Mouse (Mus musculus) megakaryocyte-erythroid progenitor cell, adult 5-6 weeks (primary cell): ENCODE data around the gene Adar. TPM values are rescaled to one million over a fixed set of nuclear protein-coding genes. Genes with fewer than 3 reads are reported as not detected.

Experiments
- ATAC-seq: replicated peaks from 2 replicates; pipeline ENCODE4 v1.8.0; 2016; ENCODE audit warnings: mild to moderate bottlenecking, inconsistent platforms; ENCODE audit not compliant: severe bottlenecking, poor library complexity, low FRiP score, low TSS enrichment
- total RNA-seq, 2 experiments: library from RNA; stranded (forward) in 1 of 2; stranded (reverse) in 1 of 2; fragments of 200-1000, 215-1000 nt in 1 of 2; fragments of >200 nt in 1 of 2; fragmentation: Nextera tagmentation in 1 of 2; gene quantifications; 2 replicates each; pipeline ENCODE4 v1.2.3; 2014 to 2017

Adar gene
- total RNA-seq, 2 experiments from 2014 or later: 21.0 to 50.6 TPM

GRCm38 (mm10) chr3:89728848-89729247 lies 14.0 kb downstream of the Adar start:
- no peak for ATAC-seq

- peak; percentile 96 for ATAC-seq
Observed at GRCm38 (mm10) chr3:89730350-89731331, 15.8 kb downstream of the Adar start.

- no peak for ATAC-seq
Observed at GRCm38 (mm10) chr3:89732091-89732490, 17.3 kb downstream of the Adar start.

GRCm38 (mm10) chr3:89738509-89738908 lies 23.7 kb downstream of the Adar start:
- no peak for ATAC-seq

GRCm38 (mm10) chr3:89752307-89752706 lies 37.5 kb downstream of the Adar start:
- ATAC-seq: no peak

- ATAC-seq: no peak
Observed at GRCm38 (mm10) chr3:89755283-89755682, 40.5 kb downstream of the Adar start.

GRCm38 (mm10) chr3:89757851-89758250 lies 43.0 kb downstream of the Adar start:
- no peak for ATAC-seq

GRCm38 (mm10) chr3:89759786-89760185 lies 45.0 kb downstream of the Adar start:
- no peak for ATAC-seq

GRCm38 (mm10) chr3:89764119-89764724 lies 49.4 kb downstream of the Adar start, which contains the start of gene Chrnb2:
Gene Chrnb2, minus strand, starts transcription at chr3:89764632.
- peak; percentile 94 for ATAC-seq

- no peak for ATAC-seq
Observed at GRCm38 (mm10) chr3:89769584-89769983, 54.8 kb downstream of the Adar start.

GRCm38 (mm10) chr3:89770425-89771002 lies 55.7 kb downstream of the Adar start:
- ATAC-seq: no peak

GRCm38 (mm10) chr3:89772588-89772967 lies 57.8 kb downstream of the Adar start:
- peak; percentile 74 for ATAC-seq

- peak; percentile 79 for ATAC-seq
Observed at GRCm38 (mm10) chr3:89772968-89773709, 58.3 kb downstream of the Adar start, which contains the start of gene Ube2q1. Gene Ube2q1, plus strand, starts transcription at chr3:89773616.

GRCm38 (mm10) chr3:89773740-89774211 lies 59.0 kb downstream of the Adar start:
- ATAC-seq: no peak

- ATAC-seq: no peak
Observed at GRCm38 (mm10) chr3:89774236-89774960, 59.6 kb downstream of the Adar start.

- no peak for ATAC-seq
Observed at GRCm38 (mm10) chr3:89776001-89776400, 61.2 kb downstream of the Adar start.

GRCm38 (mm10) chr3:89780102-89780501 lies 65.3 kb downstream of the Adar start:
- no peak for ATAC-seq

GRCm38 (mm10) chr3:89781640-89782039 lies 66.8 kb downstream of the Adar start:
- ATAC-seq: no peak
